Mouse (Mus musculus) left cerebral cortex, adult 18-20 months (tissue): ENCODE measurements around the gene Sult1b1. TPM values are rescaled to one million over a fixed set of nuclear protein-coding genes. Genes with fewer than 3 reads are reported as not detected.

Source experiments
- total RNA-seq, 2 experiments: library from RNA; stranded (reverse); gene quantifications; 2 replicates each; pipeline ENCODE4 v1.2.3; 2021

Gene Sult1b1
- total RNA-seq, 2 experiments from 2014 or later: not detected

Other genes starting within 250 kb of the Sult1b1 start
- gene Ugt2a3, start 201.0 kb downstream of the Sult1b1 start, total RNA-seq: not detected
- not detected for gene Ugt2b38, start 114.0 kb downstream of the Sult1b1 start, total RNA-seq
- not detected for gene Ugt2a2, start 55.9 kb downstream of the Sult1b1 start, total RNA-seq
- gene Gm43638, start 51.4 kb downstream of the Sult1b1 start, total RNA-seq: not detected
- not detected for gene Ugt2a1, start 47.3 kb downstream of the Sult1b1 start, total RNA-seq
- gene Sult1d1, start 30.8 kb upstream of the Sult1b1 start, total RNA-seq: not detected
- gene Sult1e1, start 53.4 kb upstream of the Sult1b1 start, total RNA-seq: not detected
- not detected for gene Csn1s1, start 128.0 kb upstream of the Sult1b1 start, total RNA-seq
- gene Csn2, start 161.4 kb upstream of the Sult1b1 start, total RNA-seq: not detected
- gene Csn1s2a, start 236.4 kb upstream of the Sult1b1 start, total RNA-seq: not detected